Mouse (Mus musculus) forebrain, embryonic 13.5 days (tissue): ENCODE measurements around the gene 2810459M11Rik. TPM values are rescaled to one million over a fixed set of nuclear protein-coding genes. Genes with fewer than 3 reads are reported as not detected.
A peak's percentile ranks its signal among the peaks of the same experiment; 100 is the strongest.

Experiments
- ATAC-seq: fragments of 200-750 bp; cut with Nextera tagmentation; 2 replicates; pipeline ENCODE4 v1.8.0; 2017
- H3K27ac ChIP-seq: fragments of 300-500 bp; sonication (generic); 2 replicates; pipeline ENCODE4 v1.5.1; 2015; ENCODE audit warnings: inconsistent platforms, mild to moderate bottlenecking, moderate library complexity
- H3K27me3 ChIP-seq: fragments of 300-500 bp; sonication (generic); 2 replicates; pipeline ENCODE4 v1.6.1; 2015; ENCODE audit warnings: mild to moderate bottlenecking, inconsistent platforms
- H3K36me3 ChIP-seq: fragments of 300-500 bp; sonication (generic); 2 replicates; pipeline ENCODE4 v1.6.1; 2015; ENCODE audit warnings: mild to moderate bottlenecking, inconsistent platforms; ENCODE audit not compliant: poor library complexity, severe bottlenecking
- H3K4me1 ChIP-seq: fragments of 300-500 bp; sonication (generic); 2 replicates; pipeline ENCODE4 v1.6.1; 2015; ENCODE audit warnings: inconsistent platforms
- H3K4me2 ChIP-seq: fragments of 300-500 bp; sonication (generic); 2 replicates; pipeline ENCODE4 v1.6.1; 2015; ENCODE audit warnings: inconsistent platforms, mild to moderate bottlenecking, moderate library complexity
- H3K4me3 ChIP-seq: fragments of 300-500 bp; sonication (generic); 2 replicates; pipeline ENCODE4 v1.5.1; 2015; ENCODE audit warnings: mild to moderate bottlenecking, inconsistent platforms
- H3K9ac ChIP-seq: fragments of 300-500 bp; sonication (generic); 2 replicates; pipeline ENCODE4 v1.6.1; 2015; ENCODE audit warnings: mild to moderate bottlenecking, inconsistent platforms
- H3K9me3 ChIP-seq: fragments of 300-500 bp; sonication (generic); replicated peaks from 2 replicates; pipeline ENCODE4 v1.6.1; 2016; ENCODE audit warnings: inconsistent platforms
- WGBS: fragments of 180-500 bp; shearing (Covaris S2); methylation state at CpG from one replicate; pipeline ENCODE4 v1.1.7; 2015; 5-methylcytosine and 5-hydroxymethylcytosine counted together
- polyA plus RNA-seq: library from polyadenylated mRNA; unstranded; fragments of >200 nt; fragmentation: Nextera tagmentation; extraction: Ambion mirVana; gene quantifications from 2 replicates; pipeline ENCODE4 v1.2.1, GENCODE M21; 2015

Gene 2810459M11Rik
- polyA plus RNA-seq, 1 experiment from 2014 or later, result 4.8 TPM

- no peaks in the 10 kb centered on the region for H3K9me3 ChIP-seq
- peaks cover 14% of the 10 kb centered on the region; the same call in 1 of the 2 replicates for H3K4me1 ChIP-seq
- H3K27me3 ChIP-seq, result no peaks in the 10 kb centered on the region
- peak; percentile 83 for ATAC-seq
- peak overlapping the region; percentile 31 for H3K27ac ChIP-seq
- no peak overlapping the region for H3K4me3 ChIP-seq
- H3K4me2 ChIP-seq, result no peak overlapping the region
- WGBS, result 11% methylated on average over 11 of the region's 11 CpGs
- no peaks in the 10 kb centered on the region for H3K36me3 ChIP-seq
- no peak overlapping the region for H3K9ac ChIP-seq
Measured at GRCm38 (mm10) chr1:86032273-86032987, 13.2 kb upstream of the 2810459M11Rik start.

- H3K4me2 ChIP-seq, result no peak overlapping the region
- no peak overlapping the region for H3K27ac ChIP-seq
- H3K9ac ChIP-seq, result no peak overlapping the region
- H3K27me3 ChIP-seq, result peaks cover 5% of the 10 kb centered on the region; the same call in 1 of the 2 replicates
- no peak overlapping the region for H3K4me3 ChIP-seq
- 79% methylated on average over 3 of the region's 3 CpGs for WGBS
- no peaks in the 10 kb centered on the region for H3K4me1 ChIP-seq
- H3K36me3 ChIP-seq, result no peaks in the 10 kb centered on the region
- H3K9me3 ChIP-seq, result peaks cover 13% of the 10 kb centered on the region; the same call in 1 of the 2 replicates
- no peak for ATAC-seq
Measured at GRCm38 (mm10) chr1:86038191-86038951, 7.3 kb upstream of the 2810459M11Rik start.

DNA sequence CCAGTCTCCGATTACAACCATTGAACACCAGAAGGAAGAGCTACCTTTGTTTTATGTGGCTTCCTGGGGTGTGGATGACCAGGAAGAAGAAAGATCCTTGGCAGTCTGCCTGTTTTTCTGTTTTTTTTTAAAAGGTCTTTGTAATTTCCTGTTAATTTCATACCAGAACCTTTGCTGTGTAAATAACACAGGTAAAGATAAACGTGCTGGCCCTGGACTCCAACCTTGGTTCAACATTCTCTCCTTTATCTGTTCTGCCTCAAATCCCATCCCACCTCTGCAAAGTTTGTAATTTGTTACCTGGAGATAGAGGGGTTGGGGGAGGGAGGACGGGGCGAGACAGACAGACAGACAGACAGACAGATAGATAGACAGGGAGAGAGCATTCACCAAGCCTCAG lies 5.5 kb upstream of the 2810459M11Rik start:
- H3K4me2 ChIP-seq, result no peak overlapping the region
- no peak overlapping the region for H3K9ac ChIP-seq
- WGBS, result 47% methylated on average over 4 of the region's 4 CpGs
- no peaks in the 10 kb centered on the region for H3K36me3 ChIP-seq
- no peak overlapping the region for H3K4me3 ChIP-seq
- H3K27me3 ChIP-seq, result peaks cover 22% of the 10 kb centered on the region
- H3K4me1 ChIP-seq, result no peaks in the 10 kb centered on the region
- peaks cover 13% of the 10 kb centered on the region; the same call in 1 of the 2 replicates for H3K9me3 ChIP-seq
- no peak for ATAC-seq
- H3K27ac ChIP-seq, result no peak overlapping the region

GRCm38 (mm10) chr1:86040817-86041216 lies 4.8 kb upstream of the 2810459M11Rik start:
- WGBS, result 92% methylated on average over 3 of the region's 3 CpGs
- no peak overlapping the region for H3K9ac ChIP-seq
- H3K4me3 ChIP-seq, result no peak overlapping the region
- peaks cover 13% of the 10 kb centered on the region; the same call in 1 of the 2 replicates for H3K9me3 ChIP-seq
- peaks cover 28% of the 10 kb centered on the region for H3K27me3 ChIP-seq
- H3K27ac ChIP-seq, result no peak overlapping the region
- H3K4me2 ChIP-seq, result no peak overlapping the region
- H3K4me1 ChIP-seq, result no peaks in the 10 kb centered on the region
- ATAC-seq, result no peak
- H3K36me3 ChIP-seq, result no peaks in the 10 kb centered on the region

GRCm38 (mm10) chr1:86045056-86045455 lies 607 bp upstream of the 2810459M11Rik start:
- 49% methylated on average over 4 of the region's 4 CpGs for WGBS
- no peaks in the 10 kb centered on the region for H3K36me3 ChIP-seq
- no peak overlapping the region for H3K9ac ChIP-seq
- peaks cover 13% of the 10 kb centered on the region; the same call in 1 of the 2 replicates for H3K9me3 ChIP-seq
- no peak overlapping the region for H3K4me2 ChIP-seq
- no peak overlapping the region for H3K27ac ChIP-seq
- no peak for ATAC-seq
- H3K4me1 ChIP-seq, result peaks cover 12% of the 10 kb centered on the region
- H3K27me3 ChIP-seq, result peaks cover 60% of the 10 kb centered on the region
- peak overlapping the region; percentile 61; the same call in 1 of the 2 replicates for H3K4me3 ChIP-seq

DNA sequence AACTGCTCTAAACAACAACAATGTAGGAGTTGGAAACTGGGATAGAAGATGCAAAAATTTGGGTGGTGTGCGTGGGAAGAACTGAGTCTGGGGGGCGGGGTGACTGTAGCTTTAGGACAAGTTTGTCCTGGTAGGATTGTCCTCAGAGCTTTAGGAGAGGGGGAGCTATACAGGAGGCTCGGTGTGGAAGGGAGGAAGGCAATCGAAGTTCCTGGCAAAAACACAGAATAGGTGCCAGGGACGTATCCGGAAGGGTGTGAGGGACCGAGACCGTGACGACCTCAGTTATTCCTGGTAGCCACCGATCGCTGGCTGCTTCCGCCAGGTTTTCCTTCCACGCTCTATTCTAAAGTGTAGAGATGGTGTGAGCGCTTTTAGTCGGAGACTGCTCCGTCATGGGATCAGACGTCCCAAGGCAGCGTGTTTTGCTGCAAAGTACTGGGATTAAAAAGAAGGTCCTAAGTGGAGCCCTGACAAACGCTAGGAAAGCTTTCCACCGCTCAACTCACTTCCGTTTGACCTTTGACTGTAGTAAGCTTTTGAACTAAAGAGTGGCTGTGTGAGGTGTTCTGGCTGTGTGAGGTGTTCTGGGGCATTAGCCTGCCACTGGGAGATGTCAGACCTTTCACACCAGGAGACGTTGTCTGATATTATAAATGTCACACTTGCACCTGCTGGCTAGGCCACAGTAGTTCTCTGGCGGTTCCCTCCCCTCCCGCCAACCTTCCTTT lies 1.3 kb downstream of the 2810459M11Rik start:
- no peaks in the 10 kb centered on the region for H3K36me3 ChIP-seq
- peak overlapping the region; percentile 72 for H3K9ac ChIP-seq
- peak overlapping the region; percentile 61 for H3K4me3 ChIP-seq
- 10% methylated on average over 24 of the region's 24 CpGs for WGBS
- peak overlapping the region; percentile 91 for H3K4me2 ChIP-seq
- H3K4me1 ChIP-seq, result peaks cover 12% of the 10 kb centered on the region
- peaks cover 60% of the 10 kb centered on the region for H3K27me3 ChIP-seq
- ATAC-seq, result 0 out of 2 replicates have a peak, but pooled peaks have one; percentile 20
- no peak overlapping the region for H3K27ac ChIP-seq
- 0 out of 2 replicates have a peak, but pooled peaks cover under 1% of the 10 kb centered on the region for H3K9me3 ChIP-seq

- no peak overlapping the region for H3K4me2 ChIP-seq
- H3K4me1 ChIP-seq, result peaks cover 15% of the 10 kb centered on the region
- H3K9ac ChIP-seq, result no peak overlapping the region
- no peak overlapping the region for H3K4me3 ChIP-seq
- 74% methylated on average over 4 of the region's 4 CpGs for WGBS
- H3K27ac ChIP-seq, result no peak overlapping the region
- no peaks in the 10 kb centered on the region for H3K36me3 ChIP-seq
- peaks cover 57% of the 10 kb centered on the region for H3K27me3 ChIP-seq
- no peaks in the 10 kb centered on the region for H3K9me3 ChIP-seq
- ATAC-seq, result no peak
Measured at GRCm38 (mm10) chr1:86048231-86048630, 2.6 kb downstream of the 2810459M11Rik start.

- no peak overlapping the region for H3K4me2 ChIP-seq
- H3K9me3 ChIP-seq, result no peaks in the 10 kb centered on the region
- H3K36me3 ChIP-seq, result no peaks in the 10 kb centered on the region
- 87% methylated on average over 3 of the region's 3 CpGs for WGBS
- H3K4me1 ChIP-seq, result peaks cover 15% of the 10 kb centered on the region
- H3K27ac ChIP-seq, result no peak overlapping the region
- ATAC-seq, result no peak
- H3K4me3 ChIP-seq, result no peak overlapping the region
- peaks cover 52% of the 10 kb centered on the region for H3K27me3 ChIP-seq
- no peak overlapping the region for H3K9ac ChIP-seq
Measured at GRCm38 (mm10) chr1:86048744-86049143, 3.1 kb downstream of the 2810459M11Rik start.

DNA sequence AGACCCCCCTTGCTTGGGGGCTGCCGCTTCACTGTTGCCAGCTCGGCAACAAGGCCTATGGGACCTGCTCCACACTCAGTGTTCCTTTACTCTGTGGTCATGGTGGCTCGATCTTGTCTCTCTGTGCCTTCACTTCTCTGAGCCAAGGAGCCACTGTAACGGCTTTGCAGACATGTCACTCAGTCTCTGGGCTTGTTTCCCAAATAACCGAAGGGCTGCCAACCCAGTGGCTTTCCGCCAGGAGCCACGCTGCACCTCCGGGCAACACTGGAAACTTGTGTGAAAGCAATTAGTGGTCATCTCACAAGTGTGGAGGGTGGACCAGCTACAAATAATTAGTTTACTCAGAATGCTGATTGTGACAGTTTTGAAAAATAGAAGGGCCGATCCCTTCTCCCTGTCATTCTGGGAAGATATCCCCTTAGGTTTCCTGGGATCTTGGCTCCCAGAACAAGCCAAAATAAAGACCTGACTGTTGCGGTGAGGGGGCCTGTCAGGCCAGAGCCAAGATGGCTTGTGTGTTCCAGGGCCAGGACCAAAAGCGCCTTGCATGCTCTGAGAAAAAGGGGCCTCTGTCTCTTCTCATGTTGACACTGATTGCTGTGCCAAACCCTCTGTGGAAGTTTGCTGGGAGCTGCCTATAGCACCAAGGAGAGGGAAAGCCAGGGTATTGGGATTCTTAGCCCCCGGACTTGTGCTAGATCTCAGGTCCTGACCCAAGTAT lies 7.7 kb downstream of the 2810459M11Rik start:
- 59% methylated on average over 12 of the region's 12 CpGs for WGBS
- Histone ChIP-seq H3K36me3 (no peaks in the 10 kb centered on the region), H3K9me3 (no peaks in the 10 kb centered on the region), H3K27ac (peak overlapping the region; percentile 62), H3K4me2 (no peak overlapping the region), H3K27me3 (peaks cover 9% of the 10 kb centered on the region), H3K4me1 (peaks cover 15% of the 10 kb centered on the region), H3K4me3 (no peak overlapping the region), H3K9ac (no peak overlapping the region)
- peak; percentile 85 for ATAC-seq

- Histone ChIP-seq H3K4me3 (no peak overlapping the region), H3K4me1 (peaks cover 19% of the 10 kb centered on the region)
- 51% methylated on average over 3 of the region's 3 CpGs for WGBS
Measured at GRCm38 (mm10) chr1:86054943-86055342, 9.3 kb downstream of the 2810459M11Rik start.

GRCm38 (mm10) chr1:86056284-86056683 lies 10.6 kb downstream of the 2810459M11Rik start:
- 91% methylated on average over 4 of the region's 4 CpGs for WGBS
- H3K27ac ChIP-seq, result no peak overlapping the region
- no peaks in the 10 kb centered on the region for H3K36me3 ChIP-seq
- no peak overlapping the region for H3K4me3 ChIP-seq
- no peaks in the 10 kb centered on the region for H3K9me3 ChIP-seq
- no peak overlapping the region for H3K9ac ChIP-seq
- H3K27me3 ChIP-seq, result no peaks in the 10 kb centered on the region
- peaks cover 19% of the 10 kb centered on the region for H3K4me1 ChIP-seq
- H3K4me2 ChIP-seq, result no peak overlapping the region
- ATAC-seq, result no peak

More at GRCm38 (mm10) chr1:86054943-86055342, 9.3 kb downstream of the 2810459M11Rik start:
- no peak for ATAC-seq
- H3K27me3 ChIP-seq, result no peaks in the 10 kb centered on the region
- no peaks in the 10 kb centered on the region for H3K36me3 ChIP-seq
- H3K9ac ChIP-seq, result no peak overlapping the region
- H3K9me3 ChIP-seq, result no peaks in the 10 kb centered on the region
- no peak overlapping the region for H3K27ac ChIP-seq
- H3K4me2 ChIP-seq, result no peak overlapping the region
